Mouse (Mus musculus) monocyte, adult 2 months (primary cell): ENCODE measurements around the gene Olfr1086.
"Not testable (repeated sequence)": the region's sequence is repeated elsewhere in the genome, so short reads cannot be mapped to it uniquely, and the experiment has no call there.

Source experiments
- DNase-seq, 2 experiments: peaks; one replicate each; pipeline ENCODE4 v3.0.0; 2022; ENCODE audit warnings: low spot score in 2 of 2, low read depth in 1 of 2

The Olfr1086 gene

DNA sequence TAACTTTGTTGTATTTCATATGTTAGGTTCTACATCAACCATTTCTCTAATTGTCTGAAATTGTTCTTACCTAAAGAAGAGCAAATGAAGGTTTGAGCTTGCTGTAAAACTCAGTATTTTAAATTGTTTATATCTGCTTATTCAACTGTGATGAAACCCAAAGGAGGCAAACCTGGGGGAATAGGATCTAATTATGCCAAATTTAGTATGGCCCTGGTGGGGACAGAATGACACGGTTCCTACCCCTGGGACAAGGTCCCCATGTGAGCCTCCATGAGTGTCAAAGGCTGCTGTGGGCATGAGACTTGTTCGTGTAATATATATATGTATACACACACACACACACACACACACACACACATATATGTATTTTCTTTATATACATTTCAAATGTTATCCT is at the start of gene Olfr1086:
TSS of gene Olfr1086 (minus strand) at position 101 of the 400 bp plus-strand sequence.
- no peak for DNase-seq

DNA sequence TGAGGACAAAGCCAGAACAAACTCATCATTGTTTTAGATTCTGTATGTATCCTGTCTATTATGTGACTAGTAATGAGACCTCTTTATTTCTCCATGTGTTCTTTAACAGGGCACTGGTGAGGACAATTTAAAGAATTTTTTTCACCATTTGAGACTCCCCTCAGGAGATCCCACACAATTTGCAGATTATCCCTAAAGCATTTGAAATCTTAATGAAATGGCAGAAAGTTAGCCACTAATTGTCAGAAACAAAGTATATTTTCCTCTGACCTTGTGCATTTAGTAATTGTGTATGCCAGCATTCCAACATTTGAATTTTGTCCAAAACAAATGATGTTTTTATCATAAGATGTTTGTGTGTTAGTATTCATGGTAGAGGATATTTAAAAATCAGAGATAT is 18.4 kb upstream of the Olfr1086 start, which contains the start of gene Olfr1087:
TSS of gene Olfr1087 (minus strand) at position 101 of the 400 bp plus-strand sequence.
- DNase-seq, result no peak

DNA sequence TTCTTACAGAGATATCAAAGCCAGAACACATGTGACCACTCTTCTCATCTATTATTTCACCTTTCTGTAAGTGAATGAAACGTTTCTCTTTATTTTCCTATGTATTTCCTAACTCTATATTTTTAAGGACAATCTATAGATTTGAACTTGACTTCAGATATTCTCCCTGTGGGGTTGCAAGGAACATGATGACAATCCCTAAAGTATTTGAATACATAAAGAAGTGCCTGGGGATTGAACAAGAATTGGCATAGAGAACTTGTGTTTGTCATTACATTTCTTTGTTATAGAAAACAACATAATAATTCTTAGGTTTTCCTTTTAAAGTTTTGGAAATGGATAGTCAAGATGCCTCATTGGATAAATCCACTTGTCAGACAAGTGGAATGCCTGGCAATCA is 18.0 kb downstream of the Olfr1086 start, which contains the start of gene Olfr1085:
TSS of gene Olfr1085 (minus strand) at position 101 of the 400 bp plus-strand sequence.
- no peak for DNase-seq

DNA sequence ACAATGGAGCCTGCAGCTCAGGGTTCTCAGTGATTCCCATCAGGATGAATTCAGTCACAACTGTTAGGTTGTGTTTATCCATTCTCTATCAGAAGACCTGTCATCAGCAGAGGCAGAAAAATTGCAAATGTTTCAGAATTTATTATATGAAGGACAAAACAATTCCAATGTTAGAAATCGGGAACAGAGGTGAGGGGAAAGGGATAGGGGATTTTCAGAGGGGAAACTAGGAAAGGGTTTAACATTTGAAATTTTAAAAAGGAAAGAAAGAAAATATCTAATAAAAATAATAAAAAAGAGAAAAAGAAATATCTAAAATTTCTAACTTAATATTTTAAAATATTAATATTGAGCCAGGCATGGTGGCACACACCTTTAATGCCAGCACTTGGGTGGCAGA is 40.3 kb downstream of the Olfr1086 start, which contains the start of gene Olfr1084:
TSS of gene Olfr1084 (minus strand) at position 101 of the 400 bp plus-strand sequence.
- DNase-seq, result not testable (repeated sequence)
